Mouse (Mus musculus) heart, embryonic 11.5 days (tissue): Measurements from ENCODE around the gene Vmn2r84. TPM values are rescaled to one million over a fixed set of nuclear protein-coding genes. Genes with fewer than 3 reads are reported as not detected.
"Not testable (repeated sequence)": the region's sequence is repeated elsewhere in the genome, so short reads cannot be mapped to it uniquely, and the experiment has no call there.

ENCODE experiments used
- ATAC-seq: fragments of 200-750 bp; cut with Nextera tagmentation; replicated peaks from 2 replicates; pipeline ENCODE4 v1.8.0; 2017; ENCODE audit warnings: moderate library complexity; ENCODE audit not compliant: insufficient number of reproducible peaks, low FRiP score, low TSS enrichment
- H3K27ac ChIP-seq: fragments of 300-500 bp; sonication (generic); 2 replicates; pipeline ENCODE4 v1.5.1; 2014; ENCODE audit warnings: mild to moderate bottlenecking, low read depth, low read length
- H3K27me3 ChIP-seq: fragments of 300-500 bp; sonication (generic); 2 replicates; pipeline ENCODE4 v1.6.1; 2014; ENCODE audit warnings: mild to moderate bottlenecking, low read length, mixed read lengths; ENCODE audit not compliant: control insufficient read depth, insufficient read depth
- H3K36me3 ChIP-seq: fragments of 300-500 bp; sonication (generic); 2 replicates; pipeline ENCODE4 v1.6.1; 2014; ENCODE audit warnings: mild to moderate bottlenecking, low read length, moderate library complexity, mixed read lengths; ENCODE audit not compliant: control insufficient read depth, insufficient read depth
- H3K4me1 ChIP-seq: fragments of 300-500 bp; sonication (generic); 2 replicates; pipeline ENCODE4 v1.6.1; 2014; ENCODE audit warnings: low read length; ENCODE audit not compliant: control insufficient read depth, insufficient read depth
- H3K4me2 ChIP-seq: fragments of 300-500 bp; sonication (generic); 2 replicates; pipeline ENCODE4 v1.6.1; 2014; ENCODE audit warnings: mild to moderate bottlenecking, moderate library complexity
- H3K4me3 ChIP-seq: fragments of 300-500 bp; sonication (generic); 2 replicates; pipeline ENCODE4 v1.5.1; 2014; ENCODE audit warnings: low read depth, low read length
- H3K9ac ChIP-seq: fragments of 300-500 bp; sonication (generic); 2 replicates; pipeline ENCODE4 v1.6.1; 2014; ENCODE audit warnings: mild to moderate bottlenecking, low read depth, low read length, moderate library complexity
- H3K9me3 ChIP-seq: fragments of 300-500 bp; sonication (generic); replicated peaks from 2 replicates; pipeline ENCODE4 v1.6.1; 2016; ENCODE audit warnings: low read length; ENCODE audit not compliant: control insufficient read depth
- WGBS: fragments of 180-500 bp; shearing (Covaris S2); extraction: QIAGEN DNeasy Blood & Tissue Kit; methylation state at CpG from one replicate; pipeline ENCODE4 v1.1.7; 2014; ENCODE audit not compliant: insufficient replicate concordance; 5-methylcytosine and 5-hydroxymethylcytosine counted together
- polyA plus RNA-seq: library from polyadenylated mRNA; unstranded; fragments of >200 nt; fragmentation: Nextera tagmentation; extraction: Ambion mirVana; gene quantifications from 2 replicates; pipeline ENCODE4 v1.2.1, GENCODE M21; 2014

The Vmn2r84 gene
- polyA plus RNA-seq, 1 experiment from 2014 or later = 0.01 TPM

DNA sequence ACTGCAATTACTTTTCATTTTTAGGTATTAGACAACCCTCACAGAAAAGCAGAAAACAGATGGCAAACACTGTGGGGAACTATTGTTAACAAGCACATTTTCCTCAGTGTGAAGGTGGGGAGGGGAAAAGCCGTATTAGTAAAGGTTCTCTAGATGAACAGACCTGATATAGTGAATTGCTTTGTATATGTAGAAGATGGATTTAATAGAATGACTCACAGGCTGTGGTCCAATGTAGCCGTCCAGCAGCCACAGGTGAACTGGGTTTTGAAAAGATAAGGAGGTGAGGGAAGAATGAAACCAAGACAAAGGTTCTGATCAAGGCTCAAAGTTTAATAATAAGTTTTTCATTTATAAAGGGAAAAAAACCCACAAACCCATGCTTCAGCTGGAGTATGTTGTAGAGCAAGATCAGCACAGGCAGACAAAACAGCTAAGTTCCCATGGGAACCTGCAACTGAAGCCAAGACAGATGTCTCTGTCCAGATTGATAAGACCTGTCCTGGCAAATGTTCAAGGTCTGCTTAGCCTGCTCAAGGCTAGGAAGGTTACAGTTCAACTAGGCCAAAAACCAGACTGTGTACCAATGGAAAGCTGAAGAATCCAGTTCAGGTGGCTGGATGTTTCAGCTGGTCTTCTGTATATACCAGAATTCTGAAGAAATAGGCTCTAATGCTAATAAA, 21.5 kb downstream of the Vmn2r84 start:
- Histone ChIP-seq H3K9ac (no peak overlapping the region), H3K9me3 (no peaks in the 10 kb centered on the region), H3K27me3 (no peaks in the 10 kb centered on the region), H3K27ac (no peak overlapping the region), H3K36me3 (no peaks in the 10 kb centered on the region), H3K4me1 (no peaks in the 10 kb centered on the region), H3K4me2 (no peak overlapping the region), H3K4me3 (no peak overlapping the region)
- WGBS = 74% methylated on average over 2 of the region's 2 CpGs
- ATAC-seq = no peak

DNA sequence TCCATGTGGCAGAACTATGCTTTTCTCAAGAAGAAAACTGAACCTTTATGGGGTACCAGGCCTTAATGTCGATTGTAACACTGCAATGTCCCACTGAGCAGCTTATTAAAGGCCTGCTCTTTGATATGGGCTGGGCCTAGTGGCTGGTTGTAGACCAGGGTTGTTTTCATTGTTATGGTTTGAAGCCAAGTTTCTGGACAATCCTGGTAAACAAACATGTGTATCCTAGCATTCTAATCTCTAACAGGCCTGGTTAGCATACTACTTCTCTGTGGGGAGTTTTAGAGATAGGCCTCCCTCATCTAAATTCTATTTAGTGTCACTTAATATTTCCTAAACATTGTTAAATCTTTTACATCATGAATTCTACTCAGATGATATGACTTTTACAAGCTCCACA, 22.5 kb downstream of the Vmn2r84 start:
- no peak overlapping the region for H3K4me3 ChIP-seq

DNA sequence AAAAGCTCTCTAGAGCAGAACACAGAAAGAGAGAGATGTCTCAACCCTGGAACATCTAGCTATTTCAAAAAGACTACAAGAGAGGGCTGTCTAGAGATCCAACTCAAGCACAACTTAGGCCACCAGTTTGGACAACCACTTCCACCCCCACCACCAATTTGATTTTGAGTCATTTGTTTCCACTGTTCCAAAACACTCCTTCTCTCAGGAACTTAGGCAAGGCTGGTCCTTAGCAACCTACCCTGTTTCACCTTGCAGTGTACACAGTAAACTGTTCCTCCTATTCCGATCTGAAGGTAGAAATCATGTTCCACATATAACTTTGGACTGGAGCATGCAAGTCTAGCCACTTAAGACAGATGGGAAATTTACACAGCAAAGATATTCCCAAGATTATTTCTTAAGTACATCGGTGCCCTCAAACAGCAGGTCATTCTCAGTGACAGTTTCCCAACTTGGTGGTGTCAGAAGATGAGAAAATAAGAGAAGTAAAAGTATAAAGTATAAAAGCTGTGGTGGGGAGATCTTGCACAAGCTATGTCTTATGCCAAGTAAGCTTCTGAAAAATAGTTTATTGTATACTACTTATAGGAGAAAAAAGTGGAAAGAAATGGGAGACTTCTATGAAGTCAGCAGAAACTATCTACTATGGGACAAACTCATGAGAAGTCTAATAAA, 24.0 kb downstream of the Vmn2r84 start:
- Histone ChIP-seq H3K27ac (no peak overlapping the region), H3K27me3 (no peaks in the 10 kb centered on the region), H3K4me1 (no peaks in the 10 kb centered on the region), H3K4me3 (no peak overlapping the region), H3K4me2 (no peak overlapping the region), H3K36me3 (no peaks in the 10 kb centered on the region), H3K9ac (no peak overlapping the region), H3K9me3 (no peaks in the 10 kb centered on the region)
- WGBS = 79% methylated on average over 2 of the region's 2 CpGs
- ATAC-seq = no peak

More for the DNA sequence above, 22.5 kb downstream of the Vmn2r84 start:
- 62% methylated on average over 1 of the region's 1 CpGs for WGBS
- H3K9me3 ChIP-seq = no peaks in the 10 kb centered on the region
- H3K36me3 ChIP-seq = no peaks in the 10 kb centered on the region
- no peak overlapping the region for H3K4me2 ChIP-seq
- ATAC-seq = no peak
- no peaks in the 10 kb centered on the region for H3K27me3 ChIP-seq
- no peak overlapping the region for H3K27ac ChIP-seq
- H3K4me1 ChIP-seq = no peaks in the 10 kb centered on the region
- H3K9ac ChIP-seq = no peak overlapping the region

DNA sequence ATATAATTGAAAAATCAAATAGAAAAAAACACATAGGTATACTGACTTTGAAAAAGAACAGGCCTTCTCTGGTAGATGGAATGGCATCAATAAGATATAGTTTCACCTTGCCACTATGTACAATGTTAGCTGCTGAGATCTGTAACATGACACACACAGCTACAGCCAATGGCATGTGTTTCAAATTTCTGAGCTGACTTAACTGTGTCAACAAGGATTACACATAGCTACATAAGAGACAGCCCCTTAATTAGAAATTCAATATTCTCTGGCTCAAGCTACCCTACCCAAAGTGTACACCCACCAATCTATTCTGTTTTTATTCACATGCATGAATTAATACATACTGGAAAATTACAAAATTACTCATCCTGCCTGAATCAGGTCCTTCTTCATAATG, 25.7 kb downstream of the Vmn2r84 start:
- Histone ChIP-seq H3K9ac (no peak overlapping the region), H3K9me3 (no peaks in the 10 kb centered on the region), H3K27me3 (no peaks in the 10 kb centered on the region), H3K27ac (no peak overlapping the region), H3K36me3 (no peaks in the 10 kb centered on the region), H3K4me3 (no peak overlapping the region), H3K4me1 (no peaks in the 10 kb centered on the region), H3K4me2 (no peak overlapping the region)
- ATAC-seq = no peak

DNA sequence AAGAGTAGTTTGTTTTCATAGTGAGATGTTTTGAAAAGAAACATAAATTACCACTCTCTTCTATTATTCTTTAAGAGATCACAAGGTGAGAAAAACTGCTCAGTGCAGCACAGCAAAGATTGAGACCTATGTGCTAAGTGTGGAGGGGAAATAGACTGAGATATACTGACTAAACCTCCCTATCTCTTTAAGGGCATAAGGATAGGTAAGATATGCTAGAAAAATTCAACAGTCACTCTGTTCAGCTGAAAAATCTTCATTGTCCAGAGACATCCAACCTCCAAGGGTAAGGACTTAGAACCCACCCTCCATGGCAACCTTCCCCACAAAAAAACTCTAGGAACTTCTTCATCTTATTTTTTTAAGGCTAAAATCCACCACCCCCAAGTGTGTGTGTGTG, 29.4 kb downstream of the Vmn2r84 start:
- H3K4me1 ChIP-seq = no peaks in the 10 kb centered on the region
- ATAC-seq = no peak
- no peaks in the 10 kb centered on the region for H3K9me3 ChIP-seq

DNA sequence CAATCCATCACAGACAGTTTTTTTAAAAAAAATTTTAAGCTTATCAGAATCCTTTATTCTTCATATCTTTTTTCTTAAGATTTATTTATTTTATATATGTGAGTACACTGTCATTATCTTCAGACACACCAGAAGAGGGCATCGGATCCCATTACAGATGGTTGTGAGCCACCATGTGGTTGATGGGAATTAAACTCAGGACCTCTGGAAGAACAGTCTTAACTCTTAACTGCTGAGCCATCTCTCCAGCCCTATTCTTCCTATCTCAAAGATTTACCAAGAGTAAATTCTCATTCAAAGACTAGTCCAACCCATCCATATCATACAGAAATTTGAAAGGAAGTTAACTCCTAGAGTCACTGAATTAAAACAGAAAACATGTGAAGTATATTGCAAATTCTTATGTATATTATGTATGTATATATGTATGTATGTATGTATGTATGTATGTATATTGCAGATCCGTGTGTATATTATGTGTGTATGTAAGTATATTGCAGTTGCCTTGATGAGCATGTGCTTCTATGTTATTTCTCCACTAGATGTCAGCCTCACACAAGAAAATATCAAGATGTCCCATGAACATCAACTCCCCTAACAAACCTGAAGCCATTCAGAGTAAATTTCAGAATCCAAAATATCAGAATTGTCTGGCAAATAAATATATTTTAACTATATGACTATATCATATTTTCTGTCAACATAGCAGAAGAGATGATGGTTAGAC, 30.5 kb downstream of the Vmn2r84 start:
- Histone ChIP-seq H3K4me3 (no peak overlapping the region), H3K4me2 (no peak overlapping the region), H3K27ac (no peak overlapping the region), H3K4me1 (no peaks in the 10 kb centered on the region), H3K9ac (no peak overlapping the region), H3K9me3 (no peaks in the 10 kb centered on the region), H3K27me3 (no peaks in the 10 kb centered on the region), H3K36me3 (no peaks in the 10 kb centered on the region)
- WGBS = 54% methylated on average over 2 of the region's 2 CpGs
- ATAC-seq = no peak; the same call in 1 of the 2 replicates

More for the DNA sequence above, 29.4 kb downstream of the Vmn2r84 start:
- H3K9ac ChIP-seq = no peak overlapping the region
- H3K4me3 ChIP-seq = no peak overlapping the region
- no peak overlapping the region for H3K4me2 ChIP-seq
- H3K36me3 ChIP-seq = no peaks in the 10 kb centered on the region
- H3K27me3 ChIP-seq = no peaks in the 10 kb centered on the region
- no peak overlapping the region for H3K27ac ChIP-seq

DNA sequence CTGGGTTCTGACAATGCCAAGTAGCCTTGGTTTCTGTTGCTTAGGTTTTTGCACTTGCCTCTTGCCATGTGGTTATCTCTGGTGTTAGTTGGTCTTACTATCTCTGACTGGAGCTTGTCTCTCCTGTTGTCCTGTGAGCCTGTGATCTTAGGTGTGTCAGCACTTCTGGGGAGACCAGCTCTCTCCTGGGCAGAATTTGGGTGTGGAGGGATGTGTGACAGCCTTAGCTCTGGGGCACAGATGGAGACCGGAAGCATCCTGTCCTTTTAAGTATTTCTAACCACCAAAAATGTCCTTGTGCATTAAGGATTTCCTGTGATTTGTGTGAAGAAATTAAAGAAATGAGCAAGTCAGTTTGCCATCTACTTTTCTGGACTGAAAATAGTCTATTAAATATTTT, 50.1 kb downstream of the Vmn2r84 start:
- no peaks in the 10 kb centered on the region for H3K36me3 ChIP-seq
- no peaks in the 10 kb centered on the region for H3K27me3 ChIP-seq
- no peaks in the 10 kb centered on the region for H3K9me3 ChIP-seq
- no peak overlapping the region for H3K4me2 ChIP-seq
- H3K9ac ChIP-seq = no peak overlapping the region
- no peaks in the 10 kb centered on the region for H3K4me1 ChIP-seq
- 81% methylated on average over 1 of the region's 1 CpGs for WGBS
- H3K27ac ChIP-seq = no peak overlapping the region
- no peak for ATAC-seq
- no peak overlapping the region for H3K4me3 ChIP-seq

DNA sequence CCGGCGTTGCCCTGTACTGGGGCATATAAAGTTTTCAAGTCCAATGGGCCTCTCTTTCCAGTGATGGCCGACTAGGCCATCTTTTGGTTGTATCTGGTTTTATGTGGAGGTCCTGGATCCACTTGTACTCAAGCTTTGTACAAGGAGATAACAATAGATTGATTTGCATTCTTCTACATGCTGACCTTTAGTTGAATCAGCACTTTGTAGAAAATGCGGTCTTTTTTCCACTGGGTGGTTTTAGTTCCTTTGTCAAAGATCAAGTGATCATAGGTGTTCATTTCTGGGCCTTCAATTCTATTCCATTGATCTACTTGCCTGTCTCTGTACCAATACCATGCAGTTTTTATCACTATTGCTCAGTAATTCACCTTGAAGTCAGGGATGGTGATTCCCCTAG, 54.1 kb downstream of the Vmn2r84 start:
- not testable (repeated sequence) for H3K4me2 ChIP-seq, ATAC-seq

More for the DNA sequence above, 54.1 kb downstream of the Vmn2r84 start:
- 77% methylated on average over 4 of the region's 4 CpGs for WGBS
- H3K4me3 ChIP-seq, H3K4me1 ChIP-seq, H3K36me3 ChIP-seq, H3K9me3 ChIP-seq, H3K27me3 ChIP-seq, H3K9ac ChIP-seq, H3K27ac ChIP-seq: not testable (repeated sequence)
